Mouse (Mus musculus) spleen, adult 2 months (tissue): ENCODE results near the gene Unc5c.

ENCODE experiments used
- CTCF ChIP-seq: fragments of 200-500 bp; IDR thresholded peaks from 2 replicates; pipeline ENCODE4 v1.5.1; 2011; ENCODE audit warnings: mild to moderate bottlenecking, inconsistent platforms; ENCODE audit not compliant: insufficient read depth, insufficient read length, insufficient replicate concordance; ENCODE audit errors: extremely low read depth
- POLR2A ChIP-seq: fragments of 200-500 bp; IDR thresholded peaks from 2 replicates; pipeline ENCODE4 v1.6.1; 2011; ENCODE audit warnings: low read depth, low read length, inconsistent platforms

GRCm38 (mm10) chr3:141503331-141503730, 38.3 kb downstream of the Unc5c start:
- TF ChIP-seq CTCF (no peak), POLR2A (no peak)
